Mouse (Mus musculus) midbrain, postnatal 0 days (tissue): ENCODE measurements at regions not wholly inside any gene's neighbourhood (a gene's known extent, or its start where the extent isn't known, plus 50 kb on each side); places are given as distances from the start of the nearest gene placed in this dataset.

ENCODE experiments used
- ATAC-seq: fragments of 200-750 bp; cut with Nextera tagmentation; 2 replicates; pipeline ENCODE4 v1.8.0; 2017; ENCODE audit warnings: moderate number of reproducible peaks, mild to moderate bottlenecking, moderate TSS enrichment, moderate library complexity; ENCODE audit not compliant: low FRiP score
- DNase-seq: peaks from one replicate; pipeline ENCODE4 v3.0.0-alpha.2; 2015; ENCODE audit warnings: low spot score
- H3K27ac ChIP-seq: fragments of 300-500 bp; sonication (generic); 2 replicates; pipeline ENCODE4 v1.5.1; 2014; ENCODE audit warnings: low read depth, mild to moderate bottlenecking, low read length, mixed read lengths
- H3K27me3 ChIP-seq: fragments of 300-500 bp; sonication (generic); 2 replicates; pipeline ENCODE4 v1.6.1; 2014; ENCODE audit warnings: low read length, control low read depth, mixed read lengths; ENCODE audit not compliant: insufficient read depth
- H3K36me3 ChIP-seq: fragments of 300-500 bp; sonication (generic); 2 replicates; pipeline ENCODE4 v1.6.1; 2014; ENCODE audit warnings: low read length, control low read depth, mixed read lengths; ENCODE audit not compliant: insufficient read depth
- H3K4me1 ChIP-seq: fragments of 300-500 bp; sonication (generic); 2 replicates; pipeline ENCODE4 v1.6.1; 2014; ENCODE audit warnings: mild to moderate bottlenecking, control low read depth, antibody characterized with exemption, low read length, mixed read lengths; ENCODE audit not compliant: insufficient read depth
- H3K4me2 ChIP-seq: fragments of 300-500 bp; sonication (generic); 2 replicates; pipeline ENCODE4 v1.6.1; 2014; ENCODE audit warnings: low read depth, mild to moderate bottlenecking, low read length, mixed read lengths; ENCODE audit not compliant: poor library complexity, severe bottlenecking
- H3K4me3 ChIP-seq: fragments of 300-500 bp; sonication (generic); 2 replicates; pipeline ENCODE4 v1.5.1; 2014; ENCODE audit warnings: low read depth, mild to moderate bottlenecking, low read length, moderate library complexity
- H3K9ac ChIP-seq: fragments of 300-500 bp; sonication (generic); replicated peaks from 2 replicates; pipeline ENCODE4 v1.6.1; 2014; ENCODE audit warnings: mild to moderate bottlenecking, low read length, moderate library complexity, mixed read lengths; ENCODE audit not compliant: poor library complexity, severe bottlenecking
- H3K9me3 ChIP-seq: fragments of 300-500 bp; sonication (generic); 2 replicates; pipeline ENCODE4 v1.6.1; 2016; ENCODE audit warnings: low read length, control low read depth
- CTCF ChIP-seq: IDR thresholded peaks from 2 replicates; pipeline ENCODE4 v1.5.1; 2016; ENCODE audit warnings: antibody characterized with exemption, mild to moderate bottlenecking
- WGBS: fragments of 180-500 bp; shearing (Covaris S2); extraction: QIAGEN DNeasy Blood & Tissue Kit; methylation state at CpG from one replicate; pipeline ENCODE4 v1.1.7; 2014; 5-methylcytosine and 5-hydroxymethylcytosine counted together

DNA sequence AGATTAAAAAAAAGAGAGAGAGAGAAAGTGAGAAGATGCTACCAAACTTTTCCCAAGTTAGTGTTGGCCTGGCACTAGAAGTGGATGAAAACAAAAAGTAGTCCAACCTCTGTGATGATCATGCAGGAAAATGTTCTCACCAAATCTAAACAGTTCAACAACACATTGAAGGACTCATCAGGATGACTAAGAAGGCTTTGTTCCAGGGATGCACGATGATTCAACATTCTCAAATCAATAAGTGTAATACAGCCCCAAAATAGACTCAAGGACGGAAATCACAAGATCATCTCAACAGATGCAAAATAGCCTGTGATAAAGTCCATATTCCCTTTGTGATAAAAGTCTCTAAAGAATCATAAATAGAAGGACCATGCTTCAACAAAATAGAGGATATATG is 106.3 kb downstream of the Cysltr2 start:
- H3K9ac ChIP-seq: no peak overlapping the region
- no peaks in the 10 kb centered on the region for H3K36me3 ChIP-seq
- no peaks in the 10 kb centered on the region for H3K4me1 ChIP-seq
- no peaks in the 10 kb centered on the region for H3K27me3 ChIP-seq
- WGBS: 90% methylated on average over 2 of the region's 2 CpGs
- no peaks in the 10 kb centered on the region for H3K9me3 ChIP-seq
- no peak for TF ChIP-seq CTCF
- ATAC-seq (no peak), DNase-seq (no peak)
- no peak overlapping the region for H3K4me3 ChIP-seq
- no peak overlapping the region for H3K4me2 ChIP-seq
- no peak overlapping the region for H3K27ac ChIP-seq

DNA sequence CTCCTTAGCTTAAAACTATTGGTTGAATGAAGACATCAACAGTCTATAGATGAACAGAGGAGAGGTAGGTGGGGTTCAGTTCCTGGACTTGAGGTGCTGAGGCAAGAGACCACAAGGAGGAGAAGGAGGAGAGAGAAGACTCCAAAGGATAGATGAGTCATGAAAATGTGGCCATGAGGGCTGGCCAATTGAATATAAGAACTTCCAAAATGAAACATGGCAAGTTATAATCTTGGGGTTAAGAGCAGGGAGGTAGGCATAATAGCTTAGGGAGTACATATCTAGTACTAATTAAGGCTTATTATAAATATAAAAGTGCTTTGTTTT is 109.9 kb downstream of the Cysltr2 start:
- no peak overlapping the region for H3K27ac ChIP-seq
- H3K9me3 ChIP-seq: no peaks in the 10 kb centered on the region
- H3K4me1 ChIP-seq: no peaks in the 10 kb centered on the region
- no peaks in the 10 kb centered on the region for H3K36me3 ChIP-seq
- H3K9ac ChIP-seq: no peak overlapping the region
- H3K4me2 ChIP-seq: no peak overlapping the region
- H3K27me3 ChIP-seq: no peaks in the 10 kb centered on the region
- DNase-seq (no peak), ATAC-seq (no peak)
- H3K4me3 ChIP-seq: no peak overlapping the region
- TF ChIP-seq CTCF: no peak

DNA sequence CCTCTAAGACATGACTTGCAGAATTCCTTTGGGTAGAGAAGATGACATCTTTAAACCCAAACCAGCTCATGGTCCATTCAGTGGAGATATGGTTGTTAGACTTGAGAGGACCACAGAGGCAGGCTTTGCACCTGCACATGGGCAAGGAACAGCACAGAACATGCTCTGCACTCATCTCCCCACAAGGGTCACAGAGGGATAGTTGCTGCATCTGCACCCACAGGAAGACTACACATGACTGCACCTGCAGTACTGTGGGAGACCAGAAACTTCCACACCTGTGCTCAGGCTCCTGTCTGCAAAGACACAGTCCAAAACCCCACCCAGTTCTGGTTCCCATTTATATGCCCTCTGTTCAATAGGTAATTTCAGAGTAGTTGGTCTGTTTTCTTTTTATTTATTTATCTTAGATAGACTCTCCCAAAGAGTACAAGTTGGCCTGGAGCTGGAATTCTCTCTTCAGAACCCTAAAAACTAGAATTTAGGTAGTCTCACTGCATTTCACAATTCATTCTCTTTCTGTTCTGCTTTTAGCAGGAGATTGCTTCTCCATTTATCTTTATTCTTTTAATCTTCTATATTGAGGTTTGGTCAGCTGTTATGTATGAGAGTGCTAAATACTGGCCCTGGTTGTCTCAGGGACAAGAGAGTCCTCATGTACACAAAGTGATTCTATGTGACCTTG is 110.4 kb downstream of the Cysltr2 start:
- Histone ChIP-seq H3K36me3 (no peaks in the 10 kb centered on the region), H3K9ac (no peak overlapping the region), H3K4me2 (no peak overlapping the region), H3K27ac (no peak overlapping the region), H3K4me3 (no peak overlapping the region), H3K4me1 (no peaks in the 10 kb centered on the region), H3K27me3 (no peaks in the 10 kb centered on the region), H3K9me3 (no peaks in the 10 kb centered on the region)
- ATAC-seq (no peak), DNase-seq (no peak)
- TF ChIP-seq CTCF: no peak

DNA sequence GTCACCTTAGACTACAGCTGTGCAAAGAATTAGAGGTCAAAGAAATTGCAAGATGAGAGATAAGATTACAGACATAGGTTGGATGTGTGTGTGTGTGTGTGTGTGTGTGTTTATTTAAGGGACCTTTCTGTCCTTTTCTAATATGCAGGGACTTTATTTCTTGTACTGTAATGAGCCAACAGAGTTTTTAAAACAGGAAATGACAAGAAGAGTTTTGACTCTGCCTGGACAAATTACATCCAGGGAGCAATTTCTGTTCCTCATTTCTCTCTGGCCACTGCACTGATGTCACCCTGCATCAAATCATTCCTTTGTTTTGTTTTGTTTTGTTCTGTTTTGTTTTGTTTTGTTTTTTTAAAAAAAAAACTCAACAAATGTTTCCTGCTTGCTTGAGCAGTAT is 115.3 kb downstream of the Cysltr2 start:
- TF ChIP-seq CTCF: no peak
- no peaks in the 10 kb centered on the region for H3K4me1 ChIP-seq
- H3K4me3 ChIP-seq: no peak overlapping the region
- H3K4me2 ChIP-seq: no peak overlapping the region
- H3K9me3 ChIP-seq: no peaks in the 10 kb centered on the region
- no peak overlapping the region for H3K9ac ChIP-seq
- ATAC-seq: no peak
- no peak for DNase-seq
- H3K27me3 ChIP-seq: no peaks in the 10 kb centered on the region
- no peaks in the 10 kb centered on the region for H3K36me3 ChIP-seq
- H3K27ac ChIP-seq: no peak overlapping the region

DNA sequence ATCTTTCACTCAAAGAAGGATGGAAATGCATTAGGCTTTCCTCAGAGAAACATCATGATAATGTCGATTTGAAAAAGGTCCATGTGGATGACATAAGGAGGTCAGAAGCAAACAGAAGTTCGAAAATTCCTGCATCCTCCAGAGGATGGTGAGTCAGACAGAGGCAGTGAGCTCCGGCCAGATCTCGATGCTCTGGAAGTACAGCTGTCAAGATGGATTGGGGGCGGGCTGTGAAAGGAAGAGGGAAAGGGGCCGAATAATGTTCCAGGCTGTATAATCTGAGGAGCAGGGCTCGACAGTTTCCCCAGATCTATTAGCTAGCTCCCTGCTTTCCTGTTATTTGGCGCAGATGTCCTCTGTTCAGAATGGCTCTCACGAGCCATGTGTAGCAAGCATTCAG is 116.6 kb downstream of the Cysltr2 start:
- Histone ChIP-seq H3K4me1 (no peaks in the 10 kb centered on the region), H3K9ac (no peak overlapping the region), H3K4me2 (no peak overlapping the region), H3K36me3 (no peaks in the 10 kb centered on the region), H3K9me3 (no peaks in the 10 kb centered on the region), H3K27ac (no peak overlapping the region), H3K27me3 (no peaks in the 10 kb centered on the region), H3K4me3 (no peak overlapping the region)
- TF ChIP-seq CTCF: no peak
- DNase-seq (no peak), ATAC-seq (no peak)
- 74% methylated on average over 9 of the region's 9 CpGs for WGBS

DNA sequence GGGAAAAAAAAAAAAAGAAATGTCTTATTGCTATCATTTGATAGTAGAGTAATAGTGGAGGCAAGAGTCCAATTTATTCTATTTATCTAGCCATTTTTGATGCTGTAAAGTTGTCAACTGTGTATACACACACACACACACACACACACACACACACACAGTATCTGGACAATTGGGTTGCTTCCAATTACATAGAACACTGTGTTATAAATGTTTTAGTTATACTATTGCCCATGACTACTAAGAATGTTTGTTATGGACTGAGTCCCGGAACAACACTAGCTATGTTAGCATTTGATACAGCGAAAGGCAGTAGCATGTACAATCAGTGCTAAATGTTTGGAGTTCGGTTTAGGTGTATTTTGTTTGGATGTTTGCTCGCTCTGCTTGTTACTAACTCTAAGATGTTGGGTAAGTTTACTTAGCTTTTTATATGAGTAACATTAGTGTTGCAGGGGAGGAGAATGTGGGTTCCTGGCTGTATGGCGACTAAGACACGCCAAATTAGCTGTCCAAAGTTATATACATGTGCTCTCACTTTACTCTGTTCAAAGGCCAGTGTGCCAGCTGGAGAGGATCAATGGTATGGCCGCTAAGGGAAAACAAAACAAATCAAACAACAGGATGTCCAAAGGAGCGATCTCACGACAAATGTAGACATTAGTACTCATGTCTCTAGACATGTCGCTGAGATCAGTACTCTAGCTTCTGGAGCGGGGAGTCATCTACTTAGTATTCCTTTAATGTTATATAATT is 147.6 kb downstream of the Cysltr2 start:
- Histone ChIP-seq H3K4me3 (no peak overlapping the region), H3K27me3 (no peaks in the 10 kb centered on the region), H3K27ac (no peak overlapping the region), H3K4me2 (no peak overlapping the region), H3K36me3 (no peaks in the 10 kb centered on the region), H3K9me3 (no peaks in the 10 kb centered on the region), H3K9ac (no peak overlapping the region), H3K4me1 (no peaks in the 10 kb centered on the region)
- DNase-seq (no peak), ATAC-seq (no peak)
- no peak for TF ChIP-seq CTCF
- WGBS: 86% methylated on average over 11 of the region's 11 CpGs
